Mouse (Mus musculus): ENCODE data around the gene Agt.
A peak's percentile ranks its signal among the peaks of the same experiment; 100 is the strongest.

Agt gene

DNA sequence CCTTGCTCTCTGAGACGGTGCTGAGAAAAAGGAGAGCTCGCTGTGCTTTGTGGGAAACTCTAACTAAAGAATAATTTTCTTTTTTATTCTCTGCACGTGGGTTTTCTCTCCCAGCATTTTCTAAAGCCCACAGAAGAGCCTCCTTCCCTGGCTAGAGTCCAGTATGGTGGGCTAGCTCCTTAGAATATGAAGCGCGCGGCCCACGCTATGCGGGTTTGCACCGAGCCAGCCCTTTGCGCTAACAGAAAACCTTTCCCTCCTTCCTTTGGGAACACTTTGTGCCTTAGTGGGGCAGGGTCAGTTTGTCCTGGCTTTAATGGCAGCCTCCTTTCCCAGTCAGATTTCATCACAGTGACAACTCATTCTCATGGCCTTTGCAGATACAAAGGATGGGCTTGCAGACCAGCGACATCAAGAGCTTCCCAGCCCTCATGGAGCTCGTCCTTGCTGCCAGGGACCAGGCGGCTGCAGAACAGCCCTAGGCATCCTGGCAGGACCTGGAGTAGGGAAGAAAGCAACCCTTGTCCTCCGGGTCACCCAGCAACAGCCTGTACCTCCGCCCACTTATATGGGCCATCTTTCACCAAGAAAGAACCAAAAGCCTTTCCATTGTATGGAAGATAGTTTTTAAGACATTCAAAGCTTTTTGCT, 18.4 kb downstream of the Agt start:
- DNase-seq: no peak

DNA sequence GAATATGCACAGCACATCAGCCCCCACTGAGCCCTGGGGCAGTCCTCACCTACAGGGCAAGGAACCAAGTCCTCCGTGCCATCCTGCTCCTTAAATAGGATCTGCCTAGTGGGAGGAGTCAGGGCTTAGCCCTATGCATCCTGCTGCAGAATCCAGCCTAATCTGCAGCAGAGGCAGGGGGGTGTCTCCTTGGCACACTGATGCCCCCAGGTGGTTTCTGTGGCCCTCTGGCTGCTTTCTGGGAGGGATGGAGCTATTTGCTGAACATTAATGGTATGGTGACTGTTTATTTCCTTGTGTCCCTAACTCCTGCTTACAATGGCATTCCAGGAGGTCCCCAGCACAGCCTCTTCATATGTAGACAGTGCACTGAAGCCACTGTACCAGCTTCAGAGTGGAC, 21.3 kb downstream of the Agt start:
- DNase-seq: no peak

DNA sequence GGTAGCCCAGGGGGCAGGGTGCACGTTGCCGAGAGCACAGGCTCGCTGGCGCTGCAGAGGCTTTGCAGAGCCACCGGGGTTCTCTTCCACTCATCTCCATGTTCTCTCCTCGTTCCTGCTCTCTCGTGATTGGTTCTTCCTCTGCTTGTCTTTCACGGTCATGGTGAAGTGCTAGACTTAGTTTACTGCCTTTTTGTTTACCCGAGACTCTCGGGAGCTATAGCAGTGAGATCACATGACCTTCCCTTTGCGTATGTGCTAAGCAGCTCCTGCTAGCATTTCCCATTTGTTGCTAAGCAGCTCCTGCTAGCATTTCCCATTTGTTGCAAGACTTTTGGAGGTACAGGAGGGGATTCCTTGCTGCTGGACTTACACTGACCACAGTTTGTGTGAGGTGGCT, 22.2 kb downstream of the Agt start:
- DNase-seq: no peak

GRCm38 (mm10) chr8:124546815-124547214, 22.7 kb downstream of the Agt start:
- DNase-seq: no peak

DNA sequence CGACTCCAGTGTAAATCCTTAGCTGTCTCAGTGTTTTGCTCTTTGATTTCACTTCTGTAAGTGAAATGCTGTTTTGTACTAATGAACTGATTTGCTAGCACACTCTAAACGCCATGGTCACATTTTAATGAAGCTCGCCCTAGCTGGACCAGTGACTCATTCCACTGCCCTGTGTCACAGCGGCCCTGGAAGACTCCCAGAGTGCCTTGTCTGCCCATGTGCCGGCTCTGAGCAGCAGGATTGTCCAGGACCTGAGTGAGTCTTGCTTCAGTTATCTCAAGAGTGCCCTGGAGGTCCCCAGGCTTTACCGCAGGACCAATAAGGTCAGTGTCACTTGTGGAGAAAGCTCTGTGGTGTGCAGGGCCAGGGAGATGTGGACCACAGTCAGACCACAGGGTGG, 23.1 kb downstream of the Agt start:
- DNase-seq: no peak

DNA sequence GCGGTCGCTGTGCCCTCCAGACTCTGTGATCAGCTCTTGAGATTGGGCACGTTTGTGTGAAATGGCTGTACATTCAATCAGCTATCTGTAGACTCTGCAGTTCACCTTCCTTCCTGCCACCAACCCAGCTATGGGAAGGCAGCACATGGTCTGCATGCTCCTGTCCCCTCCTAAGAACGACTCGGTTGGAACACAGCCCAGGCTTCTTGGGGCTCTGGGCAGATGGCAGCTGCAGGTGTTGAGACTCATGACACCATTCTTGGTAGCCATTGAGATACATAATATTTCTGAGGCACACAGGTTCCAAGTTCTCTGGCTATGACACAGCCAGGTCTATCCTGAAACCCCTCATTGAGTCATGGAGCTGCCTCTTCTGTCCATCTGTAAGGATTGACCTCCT, 26.2 kb downstream of the Agt start:
- DNase-seq: no peak

- no peak for DNase-seq
Measured at GRCm38 (mm10) chr8:124542001-124542400, 27.5 kb downstream of the Agt start.

GRCm38 (mm10) chr8:124540906-124541305, 28.6 kb downstream of the Agt start:
- DNase-seq: no peak

DNA sequence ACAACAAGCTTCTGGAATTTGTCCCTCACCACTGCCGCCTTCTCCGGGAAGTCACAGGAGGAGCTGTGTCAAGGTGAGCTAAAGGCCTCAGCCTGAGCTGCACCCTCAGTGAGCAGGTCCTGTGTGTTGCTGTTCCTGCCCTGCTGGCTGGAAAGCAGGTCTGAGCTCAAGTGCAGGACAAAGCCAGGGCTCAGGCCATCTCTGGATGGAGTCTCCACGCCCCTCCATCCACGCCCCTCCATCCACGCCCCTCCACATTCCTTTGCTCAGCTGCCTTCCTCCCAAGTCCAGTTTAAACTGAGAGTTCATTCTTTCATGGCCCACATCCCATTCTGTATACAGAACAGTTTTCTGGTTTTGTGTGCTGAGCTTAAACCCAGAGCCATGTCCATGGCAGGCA, 34.1 kb downstream of the Agt start:
- no peak for DNase-seq

DNA sequence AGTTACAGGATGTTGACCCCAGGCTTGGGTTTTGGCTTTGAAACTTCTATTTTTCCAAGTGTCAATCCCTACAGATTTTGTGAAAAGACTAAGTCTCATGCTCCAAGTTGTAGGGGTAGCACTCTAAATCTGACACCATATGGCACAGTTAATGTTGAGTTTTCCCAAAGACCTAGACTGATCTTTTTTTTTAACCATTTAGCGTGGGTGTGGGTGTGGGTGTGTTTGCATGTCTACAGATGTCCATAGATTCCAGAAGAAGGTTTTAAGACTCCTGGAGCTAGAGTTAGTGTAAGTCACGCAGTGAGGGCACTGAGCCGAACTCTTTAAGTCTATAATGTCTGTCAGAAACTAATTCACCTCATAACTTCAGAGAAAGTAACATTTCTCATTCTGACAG, 36.9 kb downstream of the Agt start:
- DNase-seq: no peak

DNA sequence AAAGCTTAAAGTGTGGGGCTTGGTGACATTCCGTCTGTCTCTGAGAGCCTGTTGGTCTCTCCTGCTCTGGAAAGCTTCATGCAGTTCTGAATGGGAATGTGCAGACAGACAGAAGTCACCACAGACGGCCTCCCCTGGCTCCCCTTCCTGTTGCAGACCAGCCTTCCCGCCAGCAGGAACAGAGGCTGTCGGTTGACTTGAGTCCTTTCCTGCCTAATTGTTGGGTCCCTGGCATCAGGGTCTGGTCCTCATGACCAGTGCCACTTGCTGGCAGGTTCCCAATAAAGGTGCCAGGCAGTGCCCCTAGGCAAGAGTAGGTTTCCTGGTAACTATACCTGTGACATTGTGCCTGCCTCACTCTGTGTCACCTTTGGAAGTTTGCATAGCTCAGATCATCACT, 38.5 kb downstream of the Agt start:
- DNase-seq: no peak

DNA sequence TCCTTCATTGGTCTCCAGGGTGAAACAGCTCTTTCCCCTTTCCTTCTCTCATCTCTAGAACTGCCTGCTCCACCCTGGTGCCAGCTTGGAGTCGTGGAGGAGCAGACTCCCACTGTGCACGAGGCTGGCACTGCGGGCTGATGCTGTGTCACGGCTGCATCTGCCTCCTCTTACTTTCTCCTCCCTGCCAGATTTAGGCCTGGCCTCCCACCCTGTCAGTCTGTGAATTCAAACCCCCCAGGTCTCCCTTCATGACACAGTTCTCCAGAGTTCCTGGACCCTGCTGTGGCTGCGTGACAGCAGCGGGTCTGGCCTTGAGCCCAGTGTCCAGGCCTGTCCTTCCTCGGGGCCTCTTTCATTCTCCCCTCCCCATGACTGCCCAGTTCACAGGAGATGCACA, 39.0 kb downstream of the Agt start:
- no peak for DNase-seq

DNA sequence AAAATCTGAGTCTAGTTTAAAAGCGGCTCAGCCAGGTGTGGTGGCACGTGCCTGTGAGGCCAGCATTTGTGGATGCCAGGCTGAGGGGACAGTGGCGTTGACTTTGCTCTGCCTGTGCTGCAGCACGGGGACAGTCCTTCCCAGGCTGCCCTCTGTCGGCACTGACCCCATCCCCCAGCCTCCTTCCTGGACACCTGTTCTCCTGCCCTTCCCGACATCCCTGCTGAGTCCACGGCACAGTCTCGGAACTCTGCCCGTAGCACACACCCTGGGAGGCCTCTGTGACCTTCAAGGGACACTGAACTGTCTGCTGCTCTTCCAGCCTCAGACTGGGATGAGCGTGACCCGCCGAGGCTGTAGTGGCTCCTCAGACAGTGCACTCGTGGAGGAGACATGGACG, 39.4 kb downstream of the Agt start:
- no peak for DNase-seq

GRCm38 (mm10) chr8:124526261-124526660, 43.2 kb downstream of the Agt start:
- peak; percentile 75 for DNase-seq

- no peak for DNase-seq
Measured at GRCm38 (mm10) chr8:124521946-124522345, 47.6 kb downstream of the Agt start.

- DNase-seq: peak; percentile 99
Measured at GRCm38 (mm10) chr8:124520249-124521080, 49.0 kb downstream of the Agt start, which contains the start of gene Cog2. Gene Cog2 (plus strand): TSS chr8:124520767.

GRCm38 (mm10) chr8:124517142-124517541, 52.4 kb downstream of the Agt start:
- DNase-seq: no peak

DNA sequence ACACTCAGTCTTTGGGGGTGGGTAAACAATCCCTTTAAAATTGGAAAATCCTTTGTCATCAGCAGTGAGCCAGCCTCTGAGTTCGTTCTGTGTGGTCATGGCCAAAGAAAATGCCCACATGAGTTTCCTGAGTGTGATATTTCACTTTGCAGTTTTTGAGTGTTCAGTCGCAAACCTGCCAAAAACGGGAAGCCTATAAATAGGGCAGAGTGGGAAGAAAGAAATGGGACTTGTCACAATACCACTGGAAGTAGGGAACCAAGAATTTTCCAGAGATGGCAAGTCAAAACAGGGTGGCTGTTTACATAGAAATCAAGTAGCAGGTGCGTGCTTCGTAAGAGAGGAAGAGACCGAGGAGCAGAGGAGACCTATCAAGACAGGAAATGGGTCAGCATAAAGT, 53.0 kb downstream of the Agt start:
- DNase-seq: no peak

DNA sequence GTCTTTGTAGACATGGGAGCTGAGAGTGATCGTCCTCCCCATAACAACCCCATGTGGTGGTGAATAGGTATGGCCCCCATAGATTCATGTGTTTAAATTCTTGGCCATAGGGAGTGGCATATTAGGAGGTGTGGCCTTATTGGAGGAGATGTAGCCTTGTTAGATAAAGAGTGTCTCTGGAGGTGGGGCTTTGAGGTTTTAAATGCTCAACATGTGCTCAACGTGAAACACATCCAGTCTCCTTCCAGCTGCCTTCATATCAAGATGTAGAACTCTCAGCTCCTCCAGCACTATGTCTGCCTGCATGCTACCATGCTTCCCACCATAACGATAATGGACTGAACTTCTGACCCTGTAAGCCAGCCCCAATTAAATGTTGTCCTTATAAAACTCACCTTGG, 53.5 kb downstream of the Agt start:
- no peak for DNase-seq

DNA sequence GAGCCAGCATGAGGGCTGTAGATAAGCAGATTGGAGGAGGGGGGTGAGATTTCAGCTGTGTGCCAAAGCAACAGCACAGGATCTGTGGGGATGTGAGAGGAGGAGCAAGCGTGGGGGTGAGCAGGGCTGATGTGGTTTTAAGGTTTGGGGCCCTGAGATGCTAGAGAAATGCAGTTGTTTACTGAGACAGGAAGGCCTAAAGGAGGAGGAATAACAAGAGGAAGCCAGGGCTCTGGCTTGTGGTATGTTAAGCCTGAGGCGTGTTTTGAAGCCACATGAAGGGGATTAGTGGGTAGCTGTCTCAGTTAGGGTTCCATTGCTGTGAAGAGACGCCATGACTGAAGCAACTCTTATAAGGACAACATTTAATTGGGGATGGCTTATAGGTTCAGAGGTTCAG, 60.4 kb downstream of the Agt start:
- DNase-seq: no peak

GRCm38 (mm10) chr8:124508321-124508695, 61.2 kb downstream of the Agt start:
- no peak for DNase-seq

- no peak for DNase-seq
Measured at GRCm38 (mm10) chr8:124507572-124508320, 61.8 kb downstream of the Agt start.

Data from heart, adult 11 months (tissue).